In genomic region chr17:7667826-7668225, GRCm38 (mm10) we compare ENCODE assay signal across 33 mouse cellular contexts.
"Had no signal": no experiment of that assay in that cellular context is flagged by ENCODE, and none has a peak within 500 bp of the region (broad histone marks: within the 10 kb centered on the region; RNA-seq: fewer than 3 reads in every experiment).

No protein-coding gene starts in this region.

- ATAC-seq: hindbrain, embryonic 16.5 days; hindbrain, postnatal 0 days; inflammation-experienced regulatory T-cells, adult 6 months; intestine, embryonic 15.5 days; intestine, embryonic 16.5 days; intestine, postnatal 0 days had no signal

- H3K4me3 ChIP-seq: heart, embryonic 13.5 days; heart, embryonic 15.5 days; hindbrain, embryonic 10.5 days; hindbrain, embryonic 12.5 days; hindbrain, embryonic 13.5 days; hindbrain, embryonic 15.5 days; intestine, embryonic 15.5 days; kidney, embryonic 15.5 days; layer of hippocampus, adult 2 months; left cerebral cortex, adult 2 months had no signal

- H3K9me3 ChIP-seq: heart, embryonic 13.5 days; heart, embryonic 15.5 days; hindbrain, embryonic 10.5 days; hindbrain, embryonic 12.5 days; hindbrain, embryonic 13.5 days; hindbrain, embryonic 15.5 days; intestine, embryonic 15.5 days; kidney, embryonic 15.5 days had no signal

- H3K36me3 ChIP-seq: heart, embryonic 13.5 days; heart, embryonic 15.5 days; hindbrain, embryonic 10.5 days; hindbrain, embryonic 12.5 days; hindbrain, embryonic 13.5 days; hindbrain, embryonic 15.5 days; intestine, embryonic 15.5 days; kidney, embryonic 15.5 days had no signal

- DNase-seq: heart, postnatal 14 days; heart, postnatal 36 days; heart, postnatal 4 days; kidney, adult 11 months; kidney, adult 18-20 months; kidney, adult 2 months; kidney, adult 8-10 months; kidney, adult 9 months; kidney, postnatal 10 days; kidney, postnatal 14 days; kidney, postnatal 25 days; kidney, postnatal 36 days; kidney, postnatal 4 days; layer of hippocampus, adult 9-11 months; layer of hippocampus, postnatal 36 days had no signal

- H3K9ac ChIP-seq: heart, embryonic 13.5 days; heart, embryonic 15.5 days; hindbrain, embryonic 12.5 days; hindbrain, embryonic 13.5 days; hindbrain, embryonic 14.5 days; hindbrain, embryonic 15.5 days; intestine, embryonic 15.5 days; kidney, embryonic 15.5 days had no signal

- H3K27me3 ChIP-seq: heart, embryonic 13.5 days; heart, embryonic 15.5 days; hindbrain, embryonic 12.5 days; hindbrain, embryonic 13.5 days; hindbrain, embryonic 15.5 days; intestine, embryonic 15.5 days; kidney, embryonic 15.5 days had no signal

- H3K4me1 ChIP-seq: heart, embryonic 15.5 days; hindbrain, embryonic 10.5 days; hindbrain, embryonic 12.5 days; hindbrain, embryonic 15.5 days; intestine, embryonic 15.5 days; kidney, embryonic 15.5 days had no signal

- H3K27ac ChIP-seq: heart, embryonic 13.5 days; heart, embryonic 15.5 days; hindbrain, embryonic 10.5 days; hindbrain, embryonic 12.5 days; hindbrain, embryonic 13.5 days; hindbrain, embryonic 14.5 days; hindbrain, embryonic 15.5 days; hindbrain, postnatal 0 days; intestine, embryonic 15.5 days; kidney, embryonic 15.5 days; kidney, postnatal 0 days; layer of hippocampus, adult 2 months; left cerebral cortex, adult 2 months had no signal

- H3K4me2 ChIP-seq: heart, embryonic 11.5 days; heart, embryonic 13.5 days; heart, embryonic 15.5 days; hindbrain, embryonic 12.5 days; hindbrain, embryonic 13.5 days; hindbrain, embryonic 14.5 days; hindbrain, embryonic 15.5 days; intestine, embryonic 15.5 days; kidney, embryonic 15.5 days had no signal
